Mouse (Mus musculus) kidney, adult 2 months (tissue): ENCODE measurements around the gene Brms1.

ENCODE experiments used
- CTCF ChIP-seq: fragments of 200-500 bp; conservative IDR thresholded peaks from 2 replicates; pipeline ENCODE4 v1.5.1; 2011; ENCODE audit warnings: low read depth, mild to moderate bottlenecking, control low read depth, low read length, moderate library complexity, mixed read lengths; ENCODE audit not compliant: insufficient read depth, insufficient read length
- POLR2A ChIP-seq: fragments of 200-500 bp; IDR thresholded peaks from one replicate; pipeline ENCODE4 v1.6.1; 2011; ENCODE audit warnings: low read depth, low read length, control low read depth

DNA sequence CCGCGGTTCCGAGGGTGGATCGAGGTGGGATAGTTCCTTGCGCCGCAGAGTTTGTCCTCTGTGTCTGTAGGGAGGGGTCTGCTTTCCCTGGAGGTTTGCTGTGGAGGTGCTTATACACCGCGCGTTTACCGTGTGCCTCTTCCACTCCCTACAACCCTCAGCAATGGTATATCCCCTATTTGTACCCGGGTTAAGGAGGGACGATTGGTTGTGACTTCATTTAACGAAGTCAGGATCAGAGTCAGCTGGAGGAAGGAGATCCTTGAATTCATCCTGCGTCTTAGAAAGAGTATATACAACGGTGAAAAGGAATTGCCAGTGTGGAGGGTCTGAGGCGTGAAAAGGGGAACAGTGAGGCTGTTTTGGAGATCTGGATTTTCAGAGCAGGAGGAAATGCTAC lies 434 bp downstream of the Brms1 start:
- TF ChIP-seq CTCF: no peak
- TF ChIP-seq POLR2A: no peak
